Mouse (Mus musculus) kidney, postnatal 25 days (tissue): ENCODE results near the gene Gse1.

Experiments used
- DNase-seq, 2 experiments: peaks; one replicate each; pipeline ENCODE4 v3.0.0; 2021; ENCODE audit warnings: mixed read lengths in 2 of 2

Gene Gse1

DNA sequence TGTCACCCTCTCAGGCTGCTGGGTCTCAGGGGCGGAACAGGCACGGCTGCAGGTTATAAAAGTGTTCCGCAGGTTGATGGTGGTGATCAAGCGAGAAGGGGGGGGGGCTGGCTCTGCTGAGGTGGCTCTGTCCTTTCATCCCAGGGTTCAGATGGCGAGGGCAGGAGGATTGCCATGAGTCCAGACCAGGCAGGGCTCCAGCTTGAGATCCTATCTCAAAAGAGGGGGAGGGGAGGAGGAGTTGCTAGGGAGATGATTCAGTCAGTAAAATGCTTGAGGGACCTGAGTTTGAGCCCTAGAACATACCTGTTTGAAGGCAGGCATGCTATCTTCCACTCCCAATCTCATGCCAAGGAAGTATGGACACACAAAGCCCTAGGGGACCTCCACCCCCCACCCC is 332.3 kb downstream of the Gse1 start:
- DNase-seq, result no peak

DNA sequence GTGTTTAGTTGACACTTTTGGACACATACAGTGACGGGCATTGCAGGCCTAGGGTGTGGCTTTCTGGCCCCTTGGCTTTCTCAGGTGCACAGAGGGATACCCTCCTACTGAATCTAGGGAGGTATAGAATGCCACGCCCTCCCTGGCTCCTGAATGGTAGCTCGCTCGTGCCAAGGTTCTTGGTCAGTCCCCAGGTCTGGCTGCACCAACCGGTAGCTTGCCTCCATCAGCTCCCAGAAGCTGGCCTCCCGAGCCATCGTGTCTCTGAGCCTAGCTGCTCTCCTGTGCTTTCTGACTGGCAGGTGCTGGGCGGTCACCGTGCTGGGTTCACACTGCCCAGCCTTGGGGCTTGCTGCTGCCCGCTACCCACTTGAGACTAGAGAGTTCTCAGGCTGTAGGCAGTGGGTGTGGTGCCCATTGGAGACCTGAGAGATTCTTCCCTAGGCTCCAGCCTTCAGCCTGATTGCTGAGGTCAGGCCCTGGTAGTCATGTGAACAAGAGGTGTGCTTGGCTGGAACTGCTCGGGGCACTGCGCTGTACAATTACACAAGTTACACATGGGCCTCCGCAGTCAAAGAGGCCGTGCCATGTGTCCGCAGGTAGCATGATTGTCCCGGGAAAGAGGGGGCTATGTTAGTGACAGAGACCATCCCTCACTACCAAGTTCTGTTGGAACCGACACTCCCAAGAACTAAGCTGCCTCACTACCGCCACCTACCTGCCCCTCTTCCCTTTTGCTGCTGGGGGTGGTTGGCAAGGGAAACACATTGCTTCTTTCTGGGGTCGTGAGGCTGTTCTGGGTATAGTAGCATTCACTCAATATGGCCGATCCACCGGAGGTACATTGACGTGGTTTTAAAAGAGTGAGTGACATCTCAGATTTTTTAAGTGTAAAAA is 333.5 kb downstream of the Gse1 start:
- peak in 1 of 2 experiments; percentile 47 for DNase-seq

DNA sequence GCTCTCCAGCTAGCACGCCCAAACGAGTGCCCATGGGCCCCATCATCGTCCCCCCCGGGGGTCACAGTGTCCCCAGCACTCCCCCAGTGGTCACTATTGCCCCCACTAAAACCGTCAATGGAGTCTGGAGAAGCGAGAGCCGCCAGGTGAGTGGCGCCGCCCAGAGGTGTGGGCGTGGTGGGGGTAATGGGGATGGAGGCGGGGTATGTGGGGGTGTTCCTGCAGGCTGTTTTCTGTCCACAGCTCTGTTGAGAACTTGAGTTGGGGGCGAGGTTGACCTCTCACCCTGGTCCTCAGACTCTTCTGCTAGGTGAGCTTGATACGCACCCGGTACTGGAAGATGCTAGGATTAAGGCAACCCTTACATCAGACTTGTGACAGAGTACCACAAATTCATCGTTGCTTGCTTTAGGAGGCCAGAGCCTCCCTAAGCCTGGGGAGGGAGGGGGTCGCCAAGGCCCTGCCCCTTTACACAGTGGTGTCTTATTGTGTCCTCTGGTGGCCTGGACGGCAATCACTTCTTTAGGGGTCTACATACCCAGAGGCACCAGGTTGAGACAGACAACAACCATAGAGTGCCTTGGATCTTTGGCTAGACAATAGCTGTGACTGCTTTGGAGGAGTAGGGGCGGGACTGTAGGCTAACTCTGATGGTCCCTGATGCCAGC is 334.6 kb downstream of the Gse1 start:
- DNase-seq, result no peak

DNA sequence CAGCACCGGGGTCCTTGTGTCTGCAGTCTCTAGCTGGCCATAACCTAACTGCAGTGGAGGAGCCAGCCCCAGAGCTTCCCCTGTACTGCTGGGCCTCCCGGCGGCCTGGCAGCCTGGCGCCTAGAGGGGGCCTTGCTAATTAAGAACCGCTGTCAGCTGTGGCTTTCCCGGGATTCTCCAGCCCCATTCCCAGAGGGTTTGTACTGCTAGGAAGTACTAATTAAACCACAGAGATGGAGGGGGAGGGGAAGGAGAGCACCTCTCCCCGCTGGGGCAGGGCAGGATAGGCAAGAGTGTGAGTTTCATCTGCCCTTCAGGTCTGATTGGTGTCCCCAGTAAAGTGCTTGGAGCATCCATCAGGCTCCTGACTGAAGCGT is 335.1 kb downstream of the Gse1 start:
- DNase-seq, result no peak

DNA sequence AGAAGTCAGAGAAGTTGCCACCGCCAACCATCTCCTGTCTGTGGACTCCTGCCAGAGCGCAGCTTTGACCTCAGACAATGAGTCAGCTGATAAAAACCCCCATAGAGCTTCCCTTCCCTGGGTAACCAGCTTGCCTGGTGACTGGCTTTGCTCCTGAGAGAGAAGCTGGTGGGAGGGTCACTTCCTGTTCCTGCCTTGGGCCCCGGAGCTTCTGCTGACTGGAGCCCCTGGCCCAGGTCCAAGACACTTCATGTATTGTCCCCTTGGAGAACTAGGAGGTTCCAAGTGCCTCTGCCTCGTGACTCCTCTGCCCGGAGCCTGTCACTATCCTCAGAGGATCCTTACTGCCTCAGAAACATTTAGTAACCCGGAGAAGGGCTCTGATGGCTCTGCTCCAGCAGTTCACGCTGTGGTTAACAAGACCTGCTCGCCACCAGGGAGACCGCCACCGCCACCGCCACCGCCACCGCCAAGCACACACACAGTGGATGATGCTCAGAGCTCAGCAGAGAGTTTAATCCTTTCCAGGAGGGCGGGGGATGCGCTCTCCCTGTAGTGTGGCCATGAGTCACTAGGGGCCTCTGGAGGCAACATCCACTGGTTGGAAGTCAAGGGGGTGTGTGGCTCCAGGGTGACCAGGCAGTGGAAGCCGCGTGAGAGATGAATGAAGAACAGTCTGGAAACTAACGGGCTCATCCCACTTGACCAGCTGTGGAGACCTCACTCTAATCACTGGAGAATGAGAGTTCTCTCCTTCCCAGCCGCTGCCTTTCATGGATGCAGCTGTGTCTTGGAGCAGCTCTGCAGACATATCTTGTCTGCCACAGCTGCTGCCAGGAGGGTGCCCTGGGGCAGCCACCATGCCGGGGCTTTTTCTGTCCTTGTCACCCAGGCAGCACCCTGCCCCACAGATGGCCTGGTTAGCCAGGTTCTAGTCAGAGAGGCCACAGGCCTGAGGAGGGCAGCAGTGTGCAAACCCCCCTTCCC is 335.9 kb downstream of the Gse1 start:
- DNase-seq, result peak; percentile 95 to 96

DNA sequence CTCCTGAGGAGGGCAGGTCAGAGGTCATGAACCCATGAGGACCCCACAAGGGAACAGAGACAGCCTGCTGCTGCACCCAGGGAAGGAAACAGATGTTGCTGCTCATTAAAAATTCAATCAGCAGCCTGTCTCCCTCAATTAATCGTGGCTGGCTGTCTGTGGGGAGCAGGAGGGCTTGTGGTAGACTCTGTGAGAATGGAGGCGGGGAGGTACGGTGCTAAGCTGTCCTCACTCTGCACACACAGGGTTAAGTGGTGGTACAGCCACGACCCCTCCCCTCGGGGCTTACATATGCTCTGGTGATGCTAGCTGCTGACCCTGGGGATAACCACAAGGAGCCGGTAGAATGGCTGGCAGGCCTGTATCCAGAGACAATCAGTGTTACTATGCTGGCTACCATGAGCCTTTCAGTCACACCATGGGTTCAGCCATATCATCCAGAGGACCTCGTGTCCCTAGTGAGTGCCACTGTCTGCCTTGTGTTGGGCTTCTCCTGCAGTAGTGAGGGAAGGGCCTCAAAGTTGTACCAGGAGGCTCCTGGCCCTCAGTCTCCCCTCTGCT is 337.0 kb downstream of the Gse1 start:
- DNase-seq, result no peak

DNA sequence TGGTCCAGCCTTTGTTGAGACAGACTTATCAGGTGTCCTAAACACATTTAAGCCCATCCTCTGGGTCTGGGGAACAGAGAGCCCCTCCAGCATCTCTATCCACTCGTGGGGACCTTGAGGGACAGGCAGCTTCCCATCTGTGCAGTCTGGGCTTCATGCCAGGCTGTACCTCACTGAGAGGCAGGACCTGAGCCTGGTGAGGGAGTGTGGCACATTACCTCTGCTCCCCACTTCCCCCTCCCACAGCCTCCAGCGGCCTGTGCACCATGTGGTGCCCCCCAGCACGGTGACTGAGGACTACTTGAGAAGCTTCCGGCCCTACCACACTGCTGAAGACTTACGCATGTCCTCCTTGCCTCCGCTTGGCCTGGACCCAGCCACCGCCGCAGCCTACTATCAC is 338.4 kb downstream of the Gse1 start:
- no peak for DNase-seq

DNA sequence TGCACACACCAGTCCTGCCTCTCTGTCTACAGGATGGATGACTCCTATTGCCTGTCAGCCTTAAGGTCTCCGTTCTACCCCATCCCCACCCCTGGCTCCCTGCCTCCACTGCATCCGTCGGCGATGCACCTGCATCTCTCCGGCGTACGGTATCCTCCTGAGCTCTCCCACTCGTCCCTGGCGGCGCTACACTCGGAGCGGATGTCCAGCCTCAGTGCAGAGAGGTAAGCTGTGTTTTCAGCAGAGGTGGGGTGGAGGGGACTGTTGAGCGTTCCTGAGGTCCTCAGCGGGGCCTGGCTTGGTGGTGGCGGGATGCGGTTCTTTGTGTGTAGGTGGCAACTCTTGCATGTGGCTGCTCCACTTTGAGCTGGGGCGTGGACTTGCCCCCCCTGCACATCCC is 339.5 kb downstream of the Gse1 start:
- DNase-seq, result no peak

DNA sequence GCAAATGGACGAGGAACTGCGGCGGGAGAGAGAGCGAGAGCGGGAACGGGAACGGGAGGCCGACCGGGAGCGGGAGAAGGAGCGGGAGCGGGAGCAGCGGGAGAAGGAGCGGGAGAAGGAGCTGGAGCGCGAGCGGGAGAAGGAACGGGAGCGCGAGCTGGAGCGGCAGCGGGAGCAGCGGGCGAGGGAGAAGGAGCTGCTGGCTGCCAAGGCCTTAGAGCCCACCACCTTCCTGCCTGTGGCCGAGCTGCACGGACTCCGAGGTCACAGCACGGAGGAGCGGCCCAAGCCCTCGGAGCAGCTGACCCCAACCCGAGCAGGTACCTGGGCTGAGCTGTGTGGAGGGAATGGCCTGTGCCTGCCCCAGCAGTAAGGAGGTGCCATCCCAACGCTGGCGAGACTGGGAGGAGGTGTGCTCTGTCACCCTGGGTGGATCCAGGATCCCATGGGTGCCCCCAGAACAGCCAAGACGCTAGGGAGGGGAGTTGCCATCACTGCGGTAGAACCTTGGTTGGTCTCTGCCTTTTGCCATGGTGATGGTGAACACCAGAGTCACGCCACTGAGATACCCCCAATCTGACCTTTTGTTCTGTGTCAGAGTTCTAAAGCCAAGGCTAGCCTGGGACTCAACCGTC is 340.0 kb downstream of the Gse1 start:
- no peak for DNase-seq

DNA sequence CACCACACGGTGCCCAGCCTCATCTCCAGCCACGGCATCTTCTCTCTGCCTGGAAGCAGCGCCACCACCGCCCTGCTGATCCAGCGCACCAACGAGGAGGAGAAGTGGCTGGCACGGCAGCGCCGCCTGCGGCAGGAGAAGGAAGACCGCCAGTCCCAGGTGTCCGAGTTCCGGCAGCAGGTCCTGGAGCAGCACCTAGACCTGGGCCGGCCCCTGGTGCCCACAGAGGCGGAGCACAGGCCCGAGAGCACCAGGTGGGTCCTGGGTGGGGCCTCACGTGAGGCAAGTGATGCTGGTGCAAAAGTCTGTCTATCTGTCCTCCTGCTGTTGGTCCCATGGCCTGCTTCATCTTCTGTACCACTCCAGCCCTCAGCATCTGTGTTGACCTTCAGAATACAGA is 340.9 kb downstream of the Gse1 start:
- DNase-seq, result no peak

DNA sequence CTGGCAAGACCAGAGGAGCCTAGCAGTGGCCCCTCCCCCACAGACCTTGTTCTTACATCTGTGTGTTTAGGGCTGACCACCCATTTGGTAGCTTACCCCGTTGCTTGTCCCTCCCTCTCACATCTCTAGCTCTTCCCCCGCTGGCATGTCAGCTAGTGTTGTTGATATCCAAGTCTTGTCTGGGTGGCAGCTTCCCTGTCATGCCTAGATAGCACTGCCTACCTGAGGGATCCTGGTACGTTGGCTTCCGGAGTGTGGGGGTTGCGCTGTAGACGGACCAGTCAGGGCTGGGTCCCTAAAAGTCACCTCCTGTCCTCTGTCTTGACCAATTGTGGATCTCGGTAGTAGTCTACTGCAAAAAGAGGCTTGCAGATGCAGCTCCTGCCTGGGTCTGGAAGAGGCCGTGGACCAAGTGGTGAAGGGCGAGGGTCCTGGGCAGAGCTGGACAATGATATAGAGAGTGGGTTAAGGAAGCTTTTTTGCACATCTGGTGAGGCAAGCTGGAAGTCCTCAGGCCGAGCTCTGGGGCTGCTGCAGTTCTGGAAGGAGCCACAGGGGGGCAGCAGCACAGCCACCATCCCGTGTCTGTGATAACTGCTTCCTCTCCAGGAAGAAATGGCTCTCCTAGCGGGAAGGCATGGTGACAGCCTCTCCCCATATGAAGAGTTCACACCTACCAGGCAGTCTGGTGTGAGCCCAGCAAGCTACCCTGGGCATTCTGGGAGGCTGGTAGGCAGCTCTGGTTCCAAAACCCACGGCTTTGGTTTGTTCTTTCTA is 341.9 kb downstream of the Gse1 start:
- peak; percentile 73 to 76 for DNase-seq

DNA sequence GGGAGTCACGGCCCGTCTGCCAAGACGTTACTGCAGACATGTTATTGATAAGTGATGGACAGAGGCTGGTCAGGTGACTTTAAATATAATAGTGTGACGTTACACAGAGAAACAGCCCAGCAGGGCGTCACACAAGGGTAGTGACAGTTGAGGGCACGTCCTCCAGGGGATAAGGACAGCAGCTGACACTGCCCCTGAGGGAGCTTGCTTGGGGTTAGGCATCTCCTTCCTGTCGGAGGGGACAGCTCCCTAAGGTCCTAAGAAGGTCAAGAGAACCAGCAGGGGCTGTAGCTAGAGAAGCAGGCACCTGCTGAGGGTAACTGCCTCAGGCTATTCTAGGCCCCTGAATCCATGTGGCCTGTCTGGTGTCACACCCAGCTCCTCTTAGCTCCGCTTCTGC is 343.3 kb downstream of the Gse1 start:
- no peak for DNase-seq

DNA sequence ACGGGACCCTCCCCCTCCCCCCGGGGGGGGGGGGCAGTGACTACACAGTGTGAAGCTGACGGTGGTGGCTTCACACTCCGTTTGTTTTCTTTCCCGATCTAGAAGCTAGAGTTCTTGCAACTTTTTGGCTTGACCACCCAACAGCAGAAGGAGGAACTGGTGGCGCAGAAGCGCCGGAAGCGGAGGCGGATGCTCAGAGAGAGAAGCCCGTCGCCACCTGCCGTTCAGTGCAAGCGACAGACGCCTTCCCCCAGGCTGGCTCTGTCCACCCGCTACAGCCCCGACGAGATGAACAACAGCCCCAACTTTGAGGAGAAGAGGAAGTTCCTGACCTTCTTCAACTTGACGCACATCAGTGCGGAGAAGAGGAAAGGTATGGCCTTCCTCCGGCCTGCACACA is 344.3 kb downstream of the Gse1 start:
- no peak for DNase-seq

DNA sequence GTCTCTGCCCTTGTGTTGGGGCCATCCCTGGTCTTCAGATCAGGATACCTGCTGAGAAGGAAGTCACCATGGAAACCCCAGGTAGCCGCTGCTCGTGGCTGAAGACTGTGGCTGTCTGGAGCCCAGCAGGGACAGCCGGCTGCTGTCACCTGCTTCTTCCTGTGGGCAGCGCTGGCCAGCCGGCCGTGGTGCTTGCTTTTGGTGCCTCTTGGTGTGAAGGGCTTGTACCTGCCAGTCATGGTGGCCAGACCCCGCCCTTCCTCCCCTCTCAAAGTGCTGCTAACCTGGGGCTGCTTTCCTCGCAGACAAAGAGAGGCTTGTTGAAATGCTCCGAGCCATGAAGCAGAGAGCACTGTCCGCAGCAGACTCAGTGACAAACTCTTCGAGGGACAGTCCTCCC is 345.6 kb downstream of the Gse1 start:
- DNase-seq, result no peak

DNA sequence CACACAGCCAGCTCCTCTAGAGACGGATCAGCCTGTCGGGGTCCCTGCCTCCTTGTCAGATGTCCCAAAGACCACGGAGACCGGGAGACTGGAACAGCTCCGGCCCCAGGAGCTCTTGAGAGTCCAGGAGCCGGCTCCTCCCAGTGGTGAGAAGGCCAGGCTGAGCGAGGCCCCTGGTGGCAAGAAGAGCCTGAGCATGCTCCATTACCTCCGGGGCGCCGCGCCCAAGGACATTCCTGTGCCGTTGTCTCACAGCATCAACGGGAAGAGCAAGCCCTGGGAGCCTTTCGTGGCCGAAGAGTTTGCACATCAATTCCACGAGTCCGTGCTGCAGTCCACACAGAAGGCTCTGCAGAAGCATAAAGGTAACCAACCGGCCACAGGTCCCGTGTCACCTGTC is 346.7 kb downstream of the Gse1 start:
- DNase-seq, result peak in 1 of 2 experiments; percentile 40

DNA sequence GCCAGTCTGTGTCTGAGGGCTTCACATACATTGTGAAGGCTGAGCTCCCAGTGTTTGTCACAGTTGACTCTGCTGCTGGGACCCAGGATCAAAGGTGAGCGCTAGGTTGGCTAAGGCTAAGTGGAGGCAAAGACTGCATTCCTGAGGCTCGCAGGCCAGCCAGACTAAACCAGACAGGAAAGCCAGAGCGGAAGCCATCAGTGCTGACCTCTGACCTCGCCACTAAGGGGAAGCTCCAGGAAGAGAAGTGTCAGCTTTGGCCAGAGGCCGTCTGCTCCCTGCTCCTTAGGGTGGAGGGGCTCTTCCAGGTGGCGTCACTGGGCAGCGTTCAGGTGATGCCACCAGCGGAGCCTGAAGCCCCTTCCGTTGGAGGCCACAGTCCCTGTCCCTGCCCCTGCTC is 347.5 kb downstream of the Gse1 start:
- peak; percentile 81 to 90 for DNase-seq

DNA sequence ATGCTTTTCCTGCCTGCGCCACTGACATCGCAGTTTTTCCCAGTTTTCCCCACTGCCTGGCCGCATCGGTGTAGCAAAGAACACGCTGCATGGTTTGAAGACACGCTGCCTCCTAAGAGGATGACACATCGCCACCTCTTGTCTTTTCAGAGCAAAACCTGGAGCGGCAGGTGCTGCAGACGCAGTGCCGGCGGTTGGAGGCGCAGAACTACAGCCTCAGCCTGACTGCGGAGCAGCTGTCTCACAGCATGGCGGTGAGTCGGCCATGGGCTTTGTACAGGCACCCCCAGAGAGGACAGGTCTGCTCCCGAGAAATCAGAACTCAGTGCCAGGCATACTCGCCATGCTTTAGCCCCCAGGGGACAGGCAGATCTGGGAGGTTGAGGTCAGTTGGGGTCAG is 349.6 kb downstream of the Gse1 start:
- DNase-seq, result no peak

DNA sequence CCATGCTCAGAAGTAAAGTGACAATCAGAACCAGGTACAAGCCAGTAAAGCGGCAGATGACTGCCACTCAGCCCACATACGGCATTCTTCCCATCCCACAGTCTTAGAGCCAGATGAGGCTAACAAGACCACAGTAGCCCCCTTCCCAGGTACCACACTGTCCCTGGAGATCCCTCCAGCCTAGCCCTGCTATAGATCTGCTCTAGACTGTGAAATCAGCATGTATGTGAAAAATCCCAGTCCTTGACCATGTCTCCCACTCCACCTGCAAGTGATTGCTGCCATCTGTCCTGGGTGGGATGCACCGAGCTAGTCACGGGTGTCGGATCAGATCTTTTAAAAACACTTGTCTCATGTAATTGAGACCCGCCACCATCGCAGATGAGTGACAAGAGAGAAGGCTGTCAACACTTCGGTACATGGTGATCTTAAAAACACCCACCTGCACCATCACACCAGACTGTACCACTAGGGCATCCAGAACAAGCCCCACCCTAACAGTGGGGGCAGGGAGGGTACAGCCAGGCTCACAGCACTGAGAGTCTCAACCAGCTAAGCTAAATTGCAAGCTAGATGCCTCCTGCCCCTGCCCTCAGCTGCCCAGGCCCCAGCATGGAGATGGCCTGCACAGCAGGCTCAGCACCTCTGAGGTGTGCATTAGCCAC is 352.2 kb downstream of the Gse1 start:
- no peak for DNase-seq

DNA sequence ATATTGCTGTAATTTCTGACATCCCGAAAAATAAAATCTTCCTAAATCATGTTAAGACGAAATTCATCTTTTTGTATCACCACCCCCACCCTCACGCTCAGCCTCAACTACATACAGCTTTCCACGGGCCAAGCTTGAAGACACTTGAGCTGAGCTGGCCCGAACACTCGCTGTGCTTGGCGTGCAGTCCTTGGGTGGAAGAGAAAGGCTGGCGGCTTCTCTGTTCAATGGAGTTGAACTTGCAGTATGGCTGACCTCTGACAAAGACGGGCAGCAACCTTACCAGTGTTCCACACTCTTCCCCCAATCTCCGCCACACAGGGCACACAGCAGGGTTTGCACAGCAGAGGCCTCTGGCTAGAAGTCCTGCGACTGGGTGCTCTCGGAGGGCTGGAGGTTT is 353.1 kb downstream of the Gse1 start:
- DNase-seq, result no peak

DNA sequence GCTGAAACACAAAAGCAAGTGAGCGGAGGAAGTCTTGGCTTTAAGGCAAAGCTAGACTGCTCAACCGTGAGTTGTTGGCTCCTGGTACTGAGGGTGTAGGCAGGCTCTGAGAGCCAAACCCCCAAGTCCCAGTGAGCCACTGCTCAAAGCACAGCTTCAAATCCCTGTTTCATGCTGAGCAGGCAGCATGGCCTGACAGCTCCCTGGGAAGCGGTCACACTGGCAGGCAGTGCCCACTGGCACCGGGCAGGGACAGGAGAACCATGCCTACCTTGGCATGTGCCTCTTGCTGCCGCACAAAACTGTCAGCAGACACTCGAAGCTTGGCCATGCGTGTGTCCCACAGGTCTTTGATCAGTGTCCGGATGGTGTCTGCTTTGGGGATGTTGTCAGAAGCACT is 353.6 kb downstream of the Gse1 start:
- no peak for DNase-seq

DNA sequence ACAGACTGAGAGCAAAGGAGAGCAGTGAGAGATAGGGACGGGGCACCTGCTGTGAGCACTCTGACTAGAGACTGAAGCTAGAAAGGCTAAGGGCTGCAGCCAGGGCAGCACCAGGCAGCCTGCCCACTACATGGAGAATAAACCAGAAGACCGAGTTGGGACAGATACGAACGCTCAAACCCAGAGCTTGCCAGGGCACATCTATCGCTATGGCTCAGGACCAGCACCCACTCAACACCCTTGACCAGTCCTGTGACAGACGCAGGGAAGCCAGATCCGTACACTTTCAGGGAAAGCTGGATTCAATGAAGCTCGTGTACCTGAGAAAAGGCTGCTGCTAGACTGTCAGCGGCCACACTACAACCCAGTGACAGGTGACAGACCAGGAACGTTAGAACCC is 357.3 kb downstream of the Gse1 start:
- DNase-seq, result no peak
